Mouse (Mus musculus) spleen, postnatal 10 days (tissue): Measurements from ENCODE around the gene Cgrrf1.

ENCODE experiments used
- DNase-seq, 2 experiments: peaks; one replicate each; pipeline ENCODE4 v3.0.0; 2021 to 2022; ENCODE audit warnings: low spot score in 2 of 2

Gene Cgrrf1

DNA sequence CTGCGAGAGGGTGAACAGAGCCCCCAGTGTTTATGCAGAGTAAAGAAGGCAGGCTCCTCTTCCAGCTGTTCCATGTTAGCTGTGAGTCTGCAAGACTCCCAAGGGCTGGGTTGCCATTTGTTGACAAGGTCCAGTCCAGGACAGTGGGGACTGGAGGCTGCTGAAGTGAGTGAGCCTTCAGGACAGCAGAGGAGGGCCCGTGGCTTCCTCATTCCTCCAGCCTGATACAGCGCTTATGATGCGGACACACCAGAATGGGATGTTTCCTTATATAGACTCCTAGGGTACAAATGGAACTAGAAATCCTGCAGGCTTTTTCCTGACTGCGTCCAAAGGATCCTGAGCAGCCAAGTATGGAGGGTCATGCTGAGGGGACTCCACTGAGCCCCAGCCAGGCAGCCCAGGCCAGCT lies 54.0 kb downstream of the Cgrrf1 start:
- DNase-seq: no peak

DNA sequence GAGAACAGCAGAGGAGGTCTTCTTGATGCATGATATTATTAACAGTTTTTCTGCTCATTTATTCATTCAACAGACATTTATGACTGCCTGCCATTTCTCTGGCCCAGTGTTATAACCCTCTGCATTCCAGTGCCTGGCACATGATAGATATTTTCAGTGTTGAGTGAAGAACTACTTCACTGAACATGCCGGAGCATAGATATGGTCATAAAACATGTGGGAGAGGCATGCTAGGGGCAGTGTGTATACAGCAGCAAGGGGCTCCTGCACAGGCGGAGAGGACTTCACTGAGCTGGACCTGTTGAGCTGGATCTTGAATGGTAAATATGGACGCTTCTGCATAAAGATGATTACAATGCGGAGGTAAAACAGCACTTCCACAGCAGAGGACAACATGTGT lies 57.2 kb downstream of the Cgrrf1 start:
- no peak for DNase-seq

DNA sequence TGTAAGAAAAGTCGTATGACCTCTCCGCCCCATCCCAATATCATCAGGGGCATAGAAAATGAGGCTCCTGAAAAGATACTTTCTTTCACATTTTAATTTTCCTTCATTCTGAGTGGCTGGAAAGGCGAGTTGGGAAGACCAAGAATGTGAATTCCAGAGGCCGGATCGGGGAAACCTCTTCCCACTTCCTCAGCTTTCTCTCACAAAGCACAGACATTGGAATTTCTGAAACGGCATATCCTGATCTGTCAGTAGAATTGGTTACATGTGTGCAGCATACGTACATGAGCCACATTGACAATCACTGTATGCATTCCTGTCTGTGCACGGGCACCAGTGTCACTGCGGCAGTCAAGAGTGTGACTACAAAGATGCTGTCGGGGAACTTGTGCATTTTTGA lies 62.0 kb downstream of the Cgrrf1 start:
- DNase-seq: no peak

DNA sequence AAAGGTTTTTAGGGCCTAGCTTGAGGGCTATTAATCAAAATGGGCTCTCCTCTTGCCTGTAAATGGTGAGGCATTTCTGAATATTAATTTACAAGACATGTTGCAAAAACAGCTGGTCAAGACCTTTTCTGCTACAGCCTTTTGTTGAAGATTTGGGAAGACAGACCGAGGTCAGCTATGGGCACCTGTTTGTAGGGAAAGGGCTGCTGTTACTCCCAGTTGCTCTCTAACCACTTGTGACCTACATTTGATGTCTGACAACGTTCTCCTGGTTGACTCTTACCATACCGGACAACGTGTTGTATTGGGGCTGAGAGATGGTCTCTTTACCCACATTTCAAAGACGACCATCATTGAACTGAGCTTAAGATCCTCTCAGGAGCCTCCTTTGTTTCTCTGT lies 66.0 kb downstream of the Cgrrf1 start:
- DNase-seq: no peak

DNA sequence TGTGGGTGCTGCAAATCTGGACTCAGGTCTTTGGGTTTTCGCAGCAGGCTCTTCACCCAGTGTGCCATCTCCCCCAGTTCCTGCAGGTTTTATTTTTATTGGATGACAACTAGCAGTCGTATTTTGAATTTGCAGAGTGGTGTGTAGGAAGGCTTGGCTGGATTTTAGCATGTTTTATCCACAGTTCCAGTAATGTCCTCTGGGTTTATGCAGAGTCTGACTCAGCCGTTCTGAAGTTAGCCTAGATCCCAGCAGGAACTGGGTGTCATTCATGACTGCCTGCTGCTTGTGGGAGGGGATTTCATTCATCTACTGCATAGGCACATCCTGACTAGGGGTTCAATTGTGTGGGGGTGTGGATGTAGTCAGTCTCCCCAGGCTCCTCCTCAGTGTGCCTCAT lies 66.7 kb downstream of the Cgrrf1 start:
- no peak for DNase-seq

DNA sequence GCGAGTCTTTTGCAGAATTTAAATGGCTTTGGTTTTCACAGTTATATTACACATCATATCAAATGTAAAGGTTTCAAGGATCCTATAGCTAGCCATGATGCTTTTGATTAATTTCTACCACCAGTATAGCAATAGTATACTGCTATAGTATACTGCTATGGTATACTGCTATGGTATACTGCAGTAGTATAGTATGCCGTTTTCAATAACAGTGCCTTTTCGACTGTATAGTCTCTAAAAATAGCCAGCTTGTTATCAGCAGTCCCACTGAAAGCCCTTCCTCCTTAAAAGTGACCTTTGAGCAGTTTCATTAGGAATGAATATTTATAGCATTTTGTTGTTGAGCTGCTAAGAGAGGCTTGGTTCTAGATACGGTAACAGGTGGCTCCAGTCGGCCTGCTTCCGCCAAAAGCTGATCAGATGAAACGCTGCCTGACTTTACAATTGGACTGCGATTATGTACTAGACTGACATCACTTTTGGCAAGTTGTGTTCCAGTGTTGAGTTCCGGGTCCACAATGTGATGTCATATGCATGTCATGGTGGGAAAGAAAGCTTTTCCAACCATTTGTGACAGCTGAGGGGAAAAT lies 70.7 kb downstream of the Cgrrf1 start:
- DNase-seq: no peak
